Mouse (Mus musculus): ENCODE results near the gene Fbxo3. TPM values are rescaled to one million over a fixed set of nuclear protein-coding genes. Genes with fewer than 3 reads are reported as not detected.
"Not testable (repeated sequence)": the region's sequence is repeated elsewhere in the genome, so short reads cannot be mapped to it uniquely, and the experiment has no call there.

Fbxo3 gene
- 20.7 and 27.4 TPM in 2 replicates for polyA plus RNA-seq (2012; rRNA removed)

- H3K4me1 ChIP-seq (ENCODE audit: control insufficient read depth, insufficient read depth, low read length), result peaks cover 7% of the 10 kb centered on the region
- H3K4me3 ChIP-seq (ENCODE audit: control insufficient read depth, low read depth, low read length), result peak within 1 kb of the TSS; percentile 99
- peak within 1 kb of the TSS; percentile 97 for H3K27ac ChIP-seq (ENCODE audit: control insufficient read depth, insufficient read depth, low read depth, low read length)
- TF ChIP-seq CTCF (IDR thresholded peaks at IDR 0.05; ENCODE audit: control insufficient read depth, insufficient read depth, insufficient replicate concordance, low read depth, low read length) (no peak), POLR2A (IDR thresholded peaks at IDR 0.05; ENCODE audit: control insufficient read depth, low read depth, low read length) (no peak; the same call in 1 of the 2 replicates)
- peaks cover 2% of the 10 kb centered on the region for H3K36me3 ChIP-seq (ENCODE audit: control insufficient read depth, insufficient read depth, low read length)
- H3K27me3 ChIP-seq (ENCODE audit: control insufficient read depth, insufficient read depth, low read length), result no peaks in the 10 kb centered on the region
Observed at GRCm38 (mm10) chr2:104027458-104028138, at the start of gene Fbxo3. TSS of gene Fbxo3 (plus strand) at chr2:104027721.

GRCm38 (mm10) chr2:103982250-103982649 is 45.3 kb upstream of the Fbxo3 start:
- TF ChIP-seq CTCF (IDR thresholded peaks at IDR 0.05; ENCODE audit: control insufficient read depth, insufficient read depth, insufficient replicate concordance, low read depth, low read length), result peak; percentile 64
- TF ChIP-seq POLR2A (IDR thresholded peaks at IDR 0.05; ENCODE audit: control insufficient read depth, low read depth, low read length), result no peak
- Histone ChIP-seq H3K27me3 (ENCODE audit: control insufficient read depth, insufficient read depth, low read length) (no peaks in the 10 kb centered on the region), H3K4me1 (ENCODE audit: control insufficient read depth, insufficient read depth, low read length) (no peaks in the 10 kb centered on the region)

GRCm38 (mm10) chr2:103983146-103983545 is 44.4 kb upstream of the Fbxo3 start:
- no peak for TF ChIP-seq CTCF (IDR thresholded peaks at IDR 0.05; ENCODE audit: control insufficient read depth, insufficient read depth, insufficient replicate concordance, low read depth, low read length)
- TF ChIP-seq POLR2A (IDR thresholded peaks at IDR 0.05; ENCODE audit: control insufficient read depth, low read depth, low read length), result no peak
- no peaks in the 10 kb centered on the region for H3K4me1 ChIP-seq (ENCODE audit: control insufficient read depth, insufficient read depth, low read length)
- H3K27ac ChIP-seq (ENCODE audit: control insufficient read depth, insufficient read depth, low read depth, low read length), result no peak overlapping the region
- H3K27me3 ChIP-seq (ENCODE audit: control insufficient read depth, insufficient read depth, low read length), result no peaks in the 10 kb centered on the region
- H3K4me3 ChIP-seq (ENCODE audit: control insufficient read depth, low read depth, low read length), result no peak overlapping the region
- no peaks in the 10 kb centered on the region for H3K36me3 ChIP-seq (ENCODE audit: control insufficient read depth, insufficient read depth, low read length)

More at GRCm38 (mm10) chr2:103982250-103982649, 45.3 kb upstream of the Fbxo3 start:
- Histone ChIP-seq H3K27ac (ENCODE audit: control insufficient read depth, insufficient read depth, low read depth, low read length) (no peak overlapping the region), H3K4me3 (ENCODE audit: control insufficient read depth, low read depth, low read length) (no peak overlapping the region), H3K36me3 (ENCODE audit: control insufficient read depth, insufficient read depth, low read length) (no peaks in the 10 kb centered on the region)

GRCm38 (mm10) chr2:103987595-103987994 is 39.9 kb upstream of the Fbxo3 start:
- H3K27ac ChIP-seq (ENCODE audit: control insufficient read depth, insufficient read depth, low read depth, low read length); H3K27me3 ChIP-seq (ENCODE audit: control insufficient read depth, insufficient read depth, low read length); H3K36me3 ChIP-seq (ENCODE audit: control insufficient read depth, insufficient read depth, low read length); H3K4me3 ChIP-seq (ENCODE audit: control insufficient read depth, low read depth, low read length); H3K4me1 ChIP-seq (ENCODE audit: control insufficient read depth, insufficient read depth, low read length): not testable (repeated sequence)

- no peaks in the 10 kb centered on the region for H3K36me3 ChIP-seq (ENCODE audit: control insufficient read depth, insufficient read depth, low read length)
- no peak overlapping the region for H3K27ac ChIP-seq (ENCODE audit: control insufficient read depth, insufficient read depth, low read depth, low read length)
- no peaks in the 10 kb centered on the region for H3K27me3 ChIP-seq (ENCODE audit: control insufficient read depth, insufficient read depth, low read length)
- no peak overlapping the region for H3K4me3 ChIP-seq (ENCODE audit: control insufficient read depth, low read depth, low read length)
- H3K4me1 ChIP-seq (ENCODE audit: control insufficient read depth, insufficient read depth, low read length), result peaks cover 2% of the 10 kb centered on the region
- no peak for TF ChIP-seq CTCF (IDR thresholded peaks at IDR 0.05; ENCODE audit: control insufficient read depth, insufficient read depth, insufficient replicate concordance, low read depth, low read length)
- no peak for TF ChIP-seq POLR2A (IDR thresholded peaks at IDR 0.05; ENCODE audit: control insufficient read depth, low read depth, low read length)
Observed at GRCm38 (mm10) chr2:103989724-103990123, 37.8 kb upstream of the Fbxo3 start.

- Histone ChIP-seq H3K4me1 (ENCODE audit: control insufficient read depth, insufficient read depth, low read length) (peaks cover 2% of the 10 kb centered on the region), H3K36me3 (ENCODE audit: control insufficient read depth, insufficient read depth, low read length) (no peaks in the 10 kb centered on the region), H3K27me3 (ENCODE audit: control insufficient read depth, insufficient read depth, low read length) (no peaks in the 10 kb centered on the region), H3K4me3 (ENCODE audit: control insufficient read depth, low read depth, low read length) (no peak overlapping the region), H3K27ac (ENCODE audit: control insufficient read depth, insufficient read depth, low read depth, low read length) (no peak overlapping the region)
- no peak for TF ChIP-seq CTCF (IDR thresholded peaks at IDR 0.05; ENCODE audit: control insufficient read depth, insufficient read depth, insufficient replicate concordance, low read depth, low read length)
- TF ChIP-seq POLR2A (IDR thresholded peaks at IDR 0.05; ENCODE audit: control insufficient read depth, low read depth, low read length), result no peak
Observed at GRCm38 (mm10) chr2:103991303-103991702, 36.2 kb upstream of the Fbxo3 start.

GRCm38 (mm10) chr2:103992162-103992561 is 35.4 kb upstream of the Fbxo3 start:
- Histone ChIP-seq H3K4me1 (ENCODE audit: control insufficient read depth, insufficient read depth, low read length) (peaks cover 2% of the 10 kb centered on the region), H3K36me3 (ENCODE audit: control insufficient read depth, insufficient read depth, low read length) (no peaks in the 10 kb centered on the region), H3K4me3 (ENCODE audit: control insufficient read depth, low read depth, low read length) (no peak overlapping the region), H3K27ac (ENCODE audit: control insufficient read depth, insufficient read depth, low read depth, low read length) (no peak overlapping the region), H3K27me3 (ENCODE audit: control insufficient read depth, insufficient read depth, low read length) (no peaks in the 10 kb centered on the region)
- TF ChIP-seq POLR2A (IDR thresholded peaks at IDR 0.05; ENCODE audit: control insufficient read depth, low read depth, low read length), result no peak

All from testis, adult 2 months (tissue).